Mouse (Mus musculus): Measurements from ENCODE around the gene Ogdhl. TPM values are rescaled to one million over a fixed set of nuclear protein-coding genes. Genes with fewer than 3 reads are reported as not detected.
"Not testable (repeated sequence)": the region's sequence is repeated elsewhere in the genome, so short reads cannot be mapped to it uniquely, and the experiment has no call there.

Ogdhl gene
- 0.50 and 0.87 TPM in 2 replicates for polyA plus RNA-seq (2012; rRNA removed)

DNA sequence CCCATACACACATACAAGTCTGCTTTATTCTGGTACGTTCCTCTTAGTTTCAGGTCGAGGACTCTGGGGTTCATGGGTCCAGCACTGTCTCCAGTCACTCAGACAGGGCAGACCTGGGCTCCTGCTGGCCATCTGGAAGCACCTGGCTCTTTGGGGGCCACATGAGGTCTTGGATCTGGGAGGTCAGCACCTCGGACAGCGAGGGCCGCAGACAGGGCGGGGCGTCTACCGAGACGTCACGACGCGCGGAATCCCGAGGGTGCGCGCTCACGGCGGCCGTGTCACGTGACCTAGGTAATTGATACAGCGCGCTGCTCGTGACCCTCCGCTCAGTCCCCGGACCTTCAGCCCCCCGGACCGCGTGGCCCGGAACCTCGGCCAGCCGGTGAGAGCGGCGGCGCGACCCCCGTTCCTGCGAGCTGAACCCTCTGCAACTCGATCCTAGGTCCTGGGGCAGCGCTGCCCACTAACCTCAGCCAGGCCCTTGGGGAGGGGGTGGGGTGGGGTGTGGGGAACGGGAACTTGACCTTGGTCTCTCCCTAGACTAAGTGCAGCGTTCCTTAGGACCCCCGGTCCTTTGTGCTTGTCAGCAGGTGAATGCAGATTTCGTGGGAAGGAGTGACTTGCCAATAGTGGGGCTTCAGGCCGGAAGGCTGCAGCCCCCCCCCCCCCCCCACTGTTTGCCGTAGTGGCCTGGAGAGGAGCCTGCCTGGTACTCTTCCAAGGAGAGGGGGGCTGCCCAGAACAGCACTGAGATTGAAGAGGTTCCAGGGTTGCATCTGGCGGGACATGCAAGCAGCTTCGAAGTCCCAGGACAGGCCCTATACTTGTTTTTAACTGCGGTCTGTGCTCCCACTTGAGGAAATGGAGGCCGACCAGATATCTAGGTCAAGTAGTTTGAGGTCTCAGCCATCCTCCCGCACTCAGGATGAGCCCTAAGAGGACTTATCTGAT, at the start of gene Ogdhl:
Gene Ogdhl (plus strand): TSS at position 288 of the 954 bp plus-strand sequence.
- peak; percentile 33 for DNase-seq (ENCODE audit: low spot score)

DNA sequence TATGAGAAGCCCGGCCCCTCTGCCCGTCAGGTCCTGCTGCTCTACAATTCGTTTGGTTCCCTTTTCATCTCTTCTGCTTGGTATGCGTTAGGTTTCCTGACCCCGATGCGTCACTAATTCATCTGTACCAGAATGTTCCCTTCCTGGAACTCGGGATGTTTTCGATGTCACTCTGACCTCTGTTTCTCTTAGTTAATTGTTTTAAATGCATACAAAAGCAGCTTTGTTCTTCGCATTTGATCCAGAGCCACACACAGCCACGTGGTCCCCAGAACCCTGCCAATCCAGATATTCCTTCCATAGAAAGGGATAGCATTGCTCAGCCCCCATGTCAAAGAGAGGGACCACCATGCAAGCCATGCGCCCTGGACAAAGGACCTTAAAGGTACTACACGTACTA, 20.2 kb upstream of the Ogdhl start:
- no peak for DNase-seq (ENCODE audit: low spot score)

DNA sequence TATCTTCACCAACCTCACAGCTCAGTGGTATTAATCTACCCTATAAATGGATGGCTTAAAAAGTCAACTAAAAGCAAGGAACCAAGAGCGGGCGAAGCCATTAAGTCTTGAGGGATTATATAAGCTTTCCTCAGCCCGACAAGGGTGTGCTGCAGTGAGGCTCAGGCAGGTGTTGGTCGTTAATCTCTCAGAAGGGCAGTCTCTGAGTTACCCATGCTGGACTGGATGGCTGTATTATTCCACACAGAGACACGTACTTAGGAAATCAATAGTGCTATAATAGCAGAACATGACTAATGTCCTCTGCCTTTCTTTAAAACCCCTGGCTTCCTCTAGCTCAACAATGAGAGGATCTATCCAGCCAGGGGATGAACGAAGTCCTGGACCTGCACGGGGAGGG, 19.4 kb upstream of the Ogdhl start:
- DNase-seq (ENCODE audit: low spot score): no peak

- no peak for DNase-seq (ENCODE audit: low spot score)
Measured at GRCm38 (mm10) chr14:32304921-32305320, 16.9 kb upstream of the Ogdhl start.

DNA sequence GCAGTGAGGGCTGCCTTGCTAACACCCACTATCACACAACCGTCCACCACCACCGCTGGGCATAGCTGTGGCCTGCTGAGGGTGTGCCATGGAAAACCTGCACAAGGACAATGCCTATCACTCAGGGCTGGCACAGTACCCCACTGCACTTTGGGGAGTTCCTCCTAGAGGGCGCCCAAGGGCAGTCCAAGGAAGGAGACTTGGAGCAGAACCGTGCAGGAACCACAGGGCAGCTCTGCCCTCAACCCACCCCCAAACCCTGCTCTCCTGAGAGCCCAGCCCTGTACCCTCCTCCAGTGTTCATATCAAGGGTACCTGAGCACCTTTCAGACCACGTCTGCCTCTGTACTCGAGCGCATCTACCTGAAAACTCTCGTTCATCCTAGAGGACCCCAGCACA, 11.9 kb upstream of the Ogdhl start:
- peak; percentile 30 for DNase-seq (ENCODE audit: low spot score)

DNA sequence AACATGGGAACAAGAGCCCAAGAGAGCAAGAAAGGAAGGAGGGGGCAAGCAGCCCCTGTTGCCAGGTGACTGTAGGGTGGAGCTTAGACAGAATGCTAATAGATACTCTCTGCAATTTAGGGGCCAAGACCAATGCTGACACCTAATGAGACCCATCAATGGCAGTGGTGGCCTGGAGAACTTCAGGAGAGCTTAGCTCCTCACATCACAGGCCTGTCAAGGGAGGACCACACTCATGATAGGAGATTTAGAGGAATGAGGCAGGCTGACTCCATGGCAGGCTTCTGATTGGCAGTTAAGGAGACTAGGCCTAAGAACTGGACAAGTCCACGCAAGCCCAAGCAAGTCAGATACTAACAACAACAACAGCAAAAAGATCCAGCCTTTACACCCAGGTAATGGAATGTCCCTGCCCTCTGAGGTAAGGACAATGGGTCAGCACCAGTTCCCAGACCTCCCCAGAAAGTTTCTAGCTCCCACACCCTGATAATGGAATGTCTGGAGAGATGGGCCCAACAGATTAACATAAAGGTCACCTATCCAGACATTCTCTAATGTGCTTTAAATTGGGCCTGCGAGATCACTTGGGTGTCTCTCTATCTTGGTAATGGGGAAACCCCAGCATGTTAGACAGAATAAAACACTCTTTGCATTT, 10.3 kb upstream of the Ogdhl start:
- DNase-seq (ENCODE audit: low spot score): no peak

DNA sequence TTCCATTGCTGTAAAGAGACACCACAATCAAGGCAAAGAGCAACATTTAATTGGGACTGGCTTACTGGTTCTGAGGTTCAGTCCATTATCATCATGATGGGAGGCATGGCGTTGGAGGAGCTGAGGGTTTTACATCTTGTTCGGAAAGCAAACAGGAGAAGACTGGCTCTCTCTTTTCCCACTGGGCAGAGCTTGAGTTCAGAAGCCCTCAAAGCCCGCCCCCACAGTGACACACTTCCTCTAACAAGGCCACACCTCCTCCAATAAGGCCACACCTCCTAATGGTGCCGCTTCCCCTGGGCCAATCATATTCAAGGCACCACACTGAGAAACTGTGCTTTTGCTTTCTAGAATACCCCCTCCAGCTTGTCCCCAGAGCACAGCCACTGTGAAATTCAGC, 4.0 kb upstream of the Ogdhl start:
- DNase-seq (ENCODE audit: low spot score): no peak

- DNase-seq (ENCODE audit: low spot score): no peak
Measured at GRCm38 (mm10) chr14:32323221-32323620, 1.4 kb downstream of the Ogdhl start.

DNA sequence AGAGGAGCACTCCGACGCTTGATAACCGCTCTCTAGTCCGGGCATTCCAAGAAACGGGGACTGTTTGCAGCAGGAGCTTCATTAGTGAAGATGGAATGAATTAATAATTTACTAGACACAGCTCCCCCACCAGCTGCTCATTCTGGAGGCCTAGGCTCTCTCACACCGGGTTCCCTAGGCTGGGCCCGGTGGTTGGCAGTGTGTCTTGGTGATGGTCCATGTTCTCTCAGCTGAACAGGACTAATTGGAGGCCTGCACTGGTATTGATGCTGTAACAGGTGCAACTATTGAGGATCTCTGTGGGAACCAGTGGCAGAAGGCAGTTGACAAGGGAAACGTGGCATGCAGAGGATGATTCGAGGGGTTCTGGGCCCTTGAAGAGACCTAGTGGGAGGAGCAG, 5.5 kb downstream of the Ogdhl start:
- DNase-seq (ENCODE audit: low spot score): no peak

DNA sequence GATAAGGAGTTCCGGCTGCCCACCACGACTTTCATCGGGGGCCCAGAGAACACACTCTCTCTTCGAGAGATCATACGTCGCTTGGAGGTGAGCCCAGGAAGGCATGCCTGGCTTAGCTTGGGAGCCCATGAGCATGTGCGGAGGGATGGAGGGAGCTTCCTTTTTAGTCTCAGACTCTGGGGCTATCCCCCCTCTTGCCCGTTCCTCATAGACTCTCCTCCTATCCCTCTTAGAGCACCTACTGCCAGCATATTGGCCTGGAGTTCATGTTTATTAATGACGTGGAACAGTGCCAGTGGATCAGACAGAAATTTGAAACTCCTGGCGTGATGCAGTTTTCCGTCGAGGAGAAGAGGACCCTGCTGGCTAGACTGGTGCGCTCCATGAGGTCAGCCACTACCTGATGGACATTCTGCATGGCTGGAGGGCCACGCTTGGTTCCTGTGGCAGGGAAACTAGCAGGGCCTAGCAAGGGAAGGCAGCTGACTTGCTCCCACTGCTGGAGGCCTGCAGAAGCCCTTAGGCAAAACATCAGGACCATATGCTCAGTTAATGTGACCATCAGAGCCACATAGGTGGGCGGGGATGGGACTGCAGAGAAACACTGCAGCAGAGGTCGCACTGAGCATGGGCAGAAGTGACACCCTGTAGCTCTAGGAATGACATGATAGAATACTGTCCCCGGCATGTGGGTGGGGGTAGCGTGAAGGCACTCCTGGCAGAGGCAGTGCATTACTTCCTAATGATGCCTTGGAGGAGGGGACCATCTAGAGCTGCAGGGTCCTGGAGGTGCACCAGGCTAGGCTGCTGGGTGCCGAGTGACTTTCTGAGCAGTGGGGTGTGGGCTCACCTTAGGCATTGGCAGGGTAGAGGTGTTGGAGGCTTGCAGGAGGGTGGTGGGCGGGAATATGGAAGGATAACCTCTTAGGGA, 11.0 kb downstream of the Ogdhl start:
- no peak for DNase-seq (ENCODE audit: low spot score)

GRCm38 (mm10) chr14:32336021-32336420, 14.2 kb downstream of the Ogdhl start:
- DNase-seq (ENCODE audit: low spot score): no peak

DNA sequence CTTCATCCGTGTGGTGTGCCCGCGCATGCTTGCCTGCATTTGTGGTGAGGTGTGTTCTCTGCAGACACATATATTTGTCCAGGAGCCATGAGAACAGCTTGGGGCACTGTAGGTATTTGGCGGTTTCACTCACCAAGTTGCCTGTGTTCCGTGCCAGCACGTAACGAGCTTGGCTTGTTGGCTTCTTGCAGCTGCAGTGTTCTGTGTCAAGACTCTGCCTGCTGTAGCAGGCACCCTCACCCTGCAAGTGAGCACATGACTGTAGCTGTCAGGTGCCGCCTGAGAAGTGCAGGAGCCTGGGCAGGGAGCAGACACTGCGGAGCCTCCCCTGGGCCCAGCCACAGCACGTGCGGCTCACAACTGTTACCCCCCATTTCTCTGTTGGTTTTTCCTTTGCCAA, 14.7 kb downstream of the Ogdhl start:
- DNase-seq (ENCODE audit: low spot score): no peak

GRCm38 (mm10) chr14:32341823-32342222, 20.0 kb downstream of the Ogdhl start:
- no peak for DNase-seq (ENCODE audit: low spot score)

DNA sequence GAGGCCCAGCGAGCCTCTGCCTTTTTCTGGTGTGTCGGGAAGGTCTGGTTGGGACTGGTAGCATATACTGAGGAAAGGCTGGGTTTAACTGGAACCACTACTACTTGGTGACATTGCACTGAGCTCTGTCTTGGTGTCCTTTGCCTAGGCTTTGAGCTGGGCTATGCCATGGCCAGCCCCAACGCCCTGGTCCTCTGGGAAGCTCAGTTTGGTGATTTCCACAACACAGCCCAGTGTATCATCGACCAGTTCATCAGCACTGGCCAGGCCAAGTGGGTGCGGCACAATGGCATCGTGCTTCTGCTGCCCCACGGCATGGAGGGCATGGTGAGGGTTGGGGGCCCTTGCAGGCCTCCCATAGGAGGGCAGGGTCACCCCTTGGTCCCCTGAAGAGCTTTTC, 22.4 kb downstream of the Ogdhl start:
- no peak for DNase-seq (ENCODE audit: low spot score)

DNA sequence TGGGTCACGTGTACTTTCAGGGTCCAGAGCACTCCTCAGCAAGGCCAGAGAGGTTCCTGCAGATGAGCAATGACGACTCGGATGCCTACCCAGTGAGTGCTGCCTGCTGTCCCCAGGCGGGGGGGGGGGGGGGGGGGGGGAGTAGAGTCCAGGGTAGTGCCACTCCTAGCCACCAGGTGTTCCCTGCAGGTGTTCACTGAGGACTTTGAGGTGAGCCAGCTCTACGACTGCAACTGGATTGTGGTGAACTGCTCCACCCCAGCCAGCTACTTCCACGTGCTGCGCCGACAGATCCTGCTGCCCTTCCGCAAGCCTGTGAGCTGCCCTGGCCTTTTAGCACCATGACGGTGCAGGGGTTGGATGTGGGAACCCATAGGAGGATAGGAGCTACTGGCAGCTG, 22.9 kb downstream of the Ogdhl start:
- no peak for DNase-seq (ENCODE audit: low spot score)

DNA sequence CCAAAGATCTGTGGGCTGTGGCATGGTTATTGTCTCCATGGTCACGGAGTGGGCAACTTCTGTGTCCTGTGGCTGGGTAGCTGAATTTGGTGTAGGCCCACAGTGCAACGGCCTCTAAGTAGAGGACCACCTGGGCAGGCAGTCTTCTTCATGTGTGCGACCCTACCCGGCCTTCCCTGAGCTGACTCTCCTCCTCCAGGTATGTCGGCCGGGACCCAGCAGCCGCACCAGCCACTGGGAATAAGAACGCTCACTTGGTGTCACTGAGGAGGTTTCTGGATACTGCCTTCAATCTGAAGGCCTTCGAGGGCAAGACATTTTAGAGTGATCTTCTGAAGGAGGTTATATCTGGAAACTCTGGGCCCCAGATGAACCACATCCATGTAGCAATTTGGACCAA, 25.5 kb downstream of the Ogdhl start:
- DNase-seq (ENCODE audit: low spot score): no peak

- not testable (repeated sequence) for DNase-seq (ENCODE audit: low spot score)
Measured at GRCm38 (mm10) chr14:32351181-32351920, 29.5 kb downstream of the Ogdhl start.

DNA sequence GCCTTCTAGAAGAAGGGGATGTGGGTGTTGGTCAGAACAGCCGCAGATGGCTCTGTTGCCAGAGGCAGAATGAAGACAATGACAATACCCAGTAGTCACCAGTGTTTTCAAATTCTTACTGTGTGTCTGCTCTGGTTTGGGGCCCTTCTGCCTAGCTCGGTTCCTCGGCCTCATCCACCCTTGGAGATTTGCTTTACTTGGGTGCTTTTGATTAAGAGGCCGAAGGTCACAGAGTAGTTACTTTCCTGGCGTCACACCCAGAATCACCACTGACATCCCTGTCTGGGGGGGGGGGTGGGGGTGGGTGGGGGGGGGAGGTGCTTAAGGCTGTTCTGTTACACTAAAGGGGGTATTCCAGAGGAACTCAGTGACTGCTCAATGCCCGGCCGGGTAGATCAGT, 42.5 kb downstream of the Ogdhl start:
- no peak for DNase-seq (ENCODE audit: low spot score)

- no peak for DNase-seq (ENCODE audit: low spot score)
Measured at GRCm38 (mm10) chr14:32369756-32370155, 47.9 kb downstream of the Ogdhl start.

DNA sequence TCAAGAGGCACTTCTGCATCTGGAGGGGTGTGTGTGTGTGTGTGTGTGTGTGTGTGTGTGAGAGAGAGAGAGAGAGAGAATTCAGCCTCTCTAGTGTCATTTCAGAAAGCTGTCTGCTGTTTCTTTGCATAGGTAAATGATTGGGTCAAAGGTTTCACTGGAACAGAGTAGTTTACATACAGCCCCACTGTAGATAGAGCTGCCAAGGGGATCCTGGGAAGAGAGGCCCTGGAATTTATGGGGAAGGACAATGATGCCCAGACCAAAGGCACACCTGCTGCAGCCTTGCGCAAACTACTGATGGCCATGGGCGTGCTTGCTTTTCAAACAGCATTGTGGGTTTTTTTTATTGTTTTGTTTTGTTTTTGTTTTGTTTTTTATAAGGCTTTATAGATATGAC, 50.7 kb downstream of the Ogdhl start:
- no peak for DNase-seq (ENCODE audit: low spot score)

GRCm38 (mm10) chr14:32379395-32380098, 57.7 kb downstream of the Ogdhl start:
- no peak for DNase-seq (ENCODE audit: low spot score)

All from urinary bladder, adult 2 months (tissue).